Mouse (Mus musculus) embryonic facial prominence, embryonic 11.5 days (tissue): ENCODE results near the gene Hormad2. TPM values are rescaled to one million over a fixed set of nuclear protein-coding genes. Genes with fewer than 3 reads are reported as not detected.

Experiments used
- ATAC-seq: fragments of 200-750 bp; cut with Nextera tagmentation; replicated peaks from 2 replicates; pipeline ENCODE4 v1.8.0; 2017; ENCODE audit warnings: low read depth; ENCODE audit not compliant: insufficient number of reproducible peaks, low FRiP score, low TSS enrichment
- DNase-seq: peaks from one replicate; pipeline ENCODE4 v3.0.0-alpha.2; 2015; ENCODE audit warnings: low spot score
- H3K27ac ChIP-seq: fragments of 300-500 bp; sonication (generic); replicated peaks from 2 replicates; pipeline ENCODE4 v1.5.1; 2014; ENCODE audit warnings: mild to moderate bottlenecking, low read depth, low read length, control low read depth
- H3K27me3 ChIP-seq: fragments of 300-500 bp; sonication (generic); 2 replicates; pipeline ENCODE4 v1.6.1; 2014; ENCODE audit warnings: mild to moderate bottlenecking, low read length, moderate library complexity, mixed read lengths; ENCODE audit not compliant: control insufficient read depth, insufficient read depth
- H3K36me3 ChIP-seq: fragments of 300-500 bp; sonication (generic); replicated peaks from 2 replicates; pipeline ENCODE4 v1.6.1; 2014; ENCODE audit warnings: low read depth, mild to moderate bottlenecking, low read length, moderate library complexity, mixed read lengths; ENCODE audit not compliant: control insufficient read depth, insufficient read depth
- H3K4me1 ChIP-seq: fragments of 300-500 bp; sonication (generic); 2 replicates; pipeline ENCODE4 v1.6.1; 2014; ENCODE audit warnings: low read length, mixed read lengths; ENCODE audit not compliant: control insufficient read depth, insufficient read depth
- H3K4me2 ChIP-seq: fragments of 300-500 bp; sonication (generic); 2 replicates; pipeline ENCODE4 v1.6.1; 2014; ENCODE audit warnings: low read depth, mild to moderate bottlenecking, control low read depth, low read length, moderate library complexity
- H3K4me3 ChIP-seq: fragments of 300-500 bp; sonication (generic); 2 replicates; pipeline ENCODE4 v1.5.1; 2014; ENCODE audit warnings: low read depth, low read length, control low read depth
- H3K9ac ChIP-seq: fragments of 300-500 bp; sonication (generic); replicated peaks from 2 replicates; pipeline ENCODE4 v1.6.1; 2014; ENCODE audit warnings: mild to moderate bottlenecking, control low read depth, low read length
- H3K9me3 ChIP-seq: fragments of 300-500 bp; sonication (generic); replicated peaks from 2 replicates; pipeline ENCODE4 v1.6.1; 2016; ENCODE audit warnings: mild to moderate bottlenecking, low read length, inconsistent platforms, mixed read lengths; ENCODE audit not compliant: control insufficient read depth
- WGBS: fragments of 180-500 bp; shearing (Covaris S2); extraction: QIAGEN DNeasy Blood & Tissue Kit; methylation state at CpG from one replicate; pipeline ENCODE4 v1.1.7; 2014; 5-methylcytosine and 5-hydroxymethylcytosine counted together
- polyA plus RNA-seq: library from polyadenylated mRNA; unstranded; fragments of >200 nt; fragmentation: Nextera tagmentation; extraction: Ambion mirVana; gene quantifications from 2 replicates; pipeline ENCODE4 v1.2.1, GENCODE M21; 2014

Hormad2 gene
- polyA plus RNA-seq, 1 experiment from 2014 or later: 0.56 TPM

DNA sequence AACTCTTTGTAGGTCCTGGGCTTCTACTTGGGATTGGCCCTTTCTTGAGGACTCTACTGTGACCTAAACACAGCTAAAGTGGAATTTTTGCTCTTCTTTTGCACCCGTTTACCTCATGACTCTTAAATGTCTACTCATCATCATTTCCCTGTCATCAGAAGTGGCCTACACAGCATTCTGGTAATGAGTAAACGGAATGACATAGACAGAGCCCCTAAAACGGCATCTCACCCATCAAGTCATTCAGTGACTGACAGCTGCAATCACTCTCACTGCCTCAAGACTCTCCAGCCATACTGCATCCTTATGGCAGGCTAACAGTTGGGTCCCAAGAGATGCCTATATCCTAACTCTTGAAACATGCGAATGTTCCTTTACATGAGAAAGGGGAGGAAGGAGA is 74.5 kb downstream of the Hormad2 start:
- Histone ChIP-seq H3K9me3 (no peaks in the 10 kb centered on the region), H3K4me3 (no peak overlapping the region), H3K9ac (no peak overlapping the region), H3K27me3 (no peaks in the 10 kb centered on the region), H3K4me2 (no peak overlapping the region), H3K36me3 (no peaks in the 10 kb centered on the region), H3K4me1 (no peaks in the 10 kb centered on the region), H3K27ac (no peak overlapping the region)
- ATAC-seq: no peak
- 77% methylated on average over 4 of the region's 4 CpGs for WGBS
- DNase-seq: no peak

DNA sequence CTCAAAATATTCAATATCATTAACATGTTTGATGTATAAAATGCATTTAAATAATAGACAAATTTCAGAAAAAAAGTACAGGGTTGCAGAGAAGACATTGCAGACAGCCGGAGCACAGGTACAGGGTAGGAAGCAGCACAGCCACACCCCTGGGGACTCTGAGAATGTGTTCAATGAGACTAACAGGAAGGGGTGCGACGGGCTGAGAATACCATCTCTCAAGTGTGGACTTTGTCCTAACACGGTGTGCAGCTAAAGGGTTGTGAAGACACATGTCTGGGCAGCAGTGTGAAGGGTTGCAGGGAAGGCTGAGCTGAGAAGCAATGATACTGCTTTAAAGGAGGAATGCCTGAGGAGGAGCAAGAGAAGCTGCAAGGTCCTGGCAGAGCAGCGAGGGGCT is 85.5 kb downstream of the Hormad2 start:
- Histone ChIP-seq H3K27ac (no peak overlapping the region), H3K9ac (no peak overlapping the region), H3K9me3 (no peaks in the 10 kb centered on the region), H3K4me1 (no peaks in the 10 kb centered on the region), H3K4me3 (no peak overlapping the region), H3K27me3 (no peaks in the 10 kb centered on the region), H3K36me3 (no peaks in the 10 kb centered on the region), H3K4me2 (no peak overlapping the region)
- ATAC-seq: no peak
- 64% methylated on average over 5 of the region's 5 CpGs for WGBS
- DNase-seq: no peak

DNA sequence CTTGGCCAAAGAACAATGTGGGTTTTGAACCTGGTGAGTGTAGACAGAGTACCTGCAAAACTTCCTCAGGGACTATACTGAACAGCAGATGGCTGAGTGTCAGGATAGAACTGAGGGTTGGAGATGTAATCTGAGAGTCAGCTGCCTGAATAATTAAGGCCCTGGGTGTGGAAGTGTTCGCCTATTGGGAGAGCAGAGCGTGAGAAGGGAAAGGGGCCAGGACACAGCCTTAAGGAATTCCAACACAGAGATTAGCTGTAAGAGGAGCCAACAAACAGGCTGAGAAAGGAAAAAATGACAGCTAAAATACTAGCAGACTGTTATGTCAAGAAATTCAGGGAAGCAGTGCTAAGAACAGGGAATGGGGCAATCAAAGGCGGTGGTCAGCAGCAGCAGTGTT is 88.3 kb downstream of the Hormad2 start:
- ATAC-seq (no peak), DNase-seq (no peak)
- no peaks in the 10 kb centered on the region for H3K36me3 ChIP-seq
- H3K4me3 ChIP-seq: no peak overlapping the region
- no peak overlapping the region for H3K4me2 ChIP-seq
- no peaks in the 10 kb centered on the region for H3K27me3 ChIP-seq
- H3K9ac ChIP-seq: no peak overlapping the region
- H3K9me3 ChIP-seq: no peaks in the 10 kb centered on the region
- H3K27ac ChIP-seq: no peak overlapping the region
- 58% methylated on average over 3 of the region's 3 CpGs for WGBS
- H3K4me1 ChIP-seq: no peaks in the 10 kb centered on the region

GRCm38 (mm10) chr11:4343926-4344325 is 97.0 kb downstream of the Hormad2 start:
- Histone ChIP-seq H3K36me3 (no peaks in the 10 kb centered on the region), H3K9me3 (no peaks in the 10 kb centered on the region), H3K27ac (no peak overlapping the region), H3K4me1 (no peaks in the 10 kb centered on the region), H3K27me3 (no peaks in the 10 kb centered on the region), H3K4me2 (no peak overlapping the region), H3K4me3 (no peak overlapping the region), H3K9ac (no peak overlapping the region)
- no peak for DNase-seq
- WGBS: 42% methylated on average over 4 of the region's 4 CpGs
- ATAC-seq: no peak

DNA sequence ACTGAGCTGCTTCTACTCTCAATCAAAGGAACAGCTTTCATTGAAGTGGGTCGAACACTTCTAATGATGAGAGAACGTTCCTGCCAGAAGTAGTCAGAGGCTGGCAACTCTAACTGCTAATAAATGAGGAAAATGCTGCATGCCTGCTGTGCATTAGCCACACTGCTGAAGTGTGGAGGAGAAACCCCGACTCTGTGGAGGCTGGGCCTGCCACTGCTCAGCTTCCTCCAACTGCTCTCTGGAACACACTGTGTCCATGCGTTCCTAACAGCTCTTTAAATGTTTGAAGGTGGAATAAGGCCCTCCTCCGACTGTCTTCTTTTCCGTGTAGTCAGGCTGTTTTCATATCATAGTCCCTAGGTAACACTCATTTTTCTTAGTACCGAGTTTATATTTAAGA is 98.9 kb downstream of the Hormad2 start:
- Histone ChIP-seq H3K4me2 (no peak overlapping the region), H3K9me3 (no peaks in the 10 kb centered on the region), H3K27me3 (no peaks in the 10 kb centered on the region), H3K27ac (no peak overlapping the region), H3K9ac (no peak overlapping the region), H3K4me3 (no peak overlapping the region), H3K36me3 (no peaks in the 10 kb centered on the region), H3K4me1 (no peaks in the 10 kb centered on the region)
- 58% methylated on average over 7 of the region's 7 CpGs for WGBS
- no peak for ATAC-seq
- no peak for DNase-seq

DNA sequence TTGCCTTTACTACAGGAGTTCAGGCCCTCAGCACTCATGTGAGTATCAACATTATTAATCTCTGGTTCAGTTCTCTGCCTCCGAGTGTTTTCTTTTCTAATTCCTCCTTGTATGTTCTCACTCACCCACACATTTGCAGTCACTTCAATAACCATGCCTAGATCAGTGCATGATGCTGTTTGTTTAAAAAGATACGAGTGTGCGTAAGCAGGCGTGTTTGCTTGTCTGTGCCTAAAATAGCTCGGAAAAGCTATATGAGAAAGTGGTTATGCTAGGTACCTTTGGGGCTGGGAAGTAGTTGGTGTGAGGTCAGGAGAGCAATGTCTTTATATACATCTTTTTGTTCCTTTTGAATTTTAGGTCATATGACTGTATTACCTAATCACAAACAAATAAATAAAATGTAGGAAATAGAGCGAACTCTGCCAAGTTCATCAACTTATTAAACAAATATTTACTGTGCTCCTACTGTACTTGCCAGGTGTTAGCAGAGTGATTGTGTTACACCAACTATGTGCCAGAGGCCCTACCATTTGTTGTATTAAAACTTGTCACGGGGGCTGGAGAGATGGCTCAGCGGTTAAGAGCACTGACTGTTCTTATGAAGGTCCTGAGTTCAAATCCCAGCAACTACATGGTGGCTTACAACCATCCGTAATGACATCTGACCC is 100.7 kb downstream of the Hormad2 start:
- Histone ChIP-seq H3K9ac (no peak overlapping the region), H3K27me3 (no peaks in the 10 kb centered on the region), H3K4me1 (no peaks in the 10 kb centered on the region), H3K4me2 (no peak overlapping the region), H3K27ac (no peak overlapping the region), H3K4me3 (no peak overlapping the region), H3K36me3 (no peaks in the 10 kb centered on the region), H3K9me3 (no peaks in the 10 kb centered on the region)
- WGBS: 90% methylated on average over 9 of the region's 9 CpGs
- ATAC-seq (no peak), DNase-seq (no peak)

DNA sequence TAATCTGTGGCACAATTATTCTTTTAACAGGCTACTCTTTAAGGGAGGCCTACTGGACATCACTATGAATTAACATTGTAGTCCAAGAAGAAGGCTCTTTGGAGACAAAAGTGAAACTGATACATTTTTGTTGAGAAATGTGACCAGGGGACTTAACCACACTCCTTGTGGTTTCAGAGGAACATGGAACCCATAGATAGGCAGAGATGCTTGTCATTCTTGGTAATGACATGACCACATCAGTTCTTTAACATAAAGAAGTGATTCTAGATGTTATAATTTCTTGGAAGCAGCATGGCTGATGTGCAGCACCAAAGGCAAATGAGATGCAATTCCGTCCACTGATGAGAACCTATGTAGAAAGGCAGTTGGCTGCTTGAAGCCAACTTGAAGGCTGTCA is 101.6 kb downstream of the Hormad2 start:
- Histone ChIP-seq H3K4me3 (no peak overlapping the region), H3K4me1 (no peaks in the 10 kb centered on the region), H3K9me3 (no peaks in the 10 kb centered on the region), H3K9ac (no peak overlapping the region), H3K36me3 (no peaks in the 10 kb centered on the region), H3K27ac (no peak overlapping the region), H3K4me2 (no peak overlapping the region), H3K27me3 (no peaks in the 10 kb centered on the region)
- DNase-seq (no peak), ATAC-seq (no peak)
- 96% methylated on average over 1 of the region's 1 CpGs for WGBS

- Histone ChIP-seq H3K27me3 (no peaks in the 10 kb centered on the region), H3K9me3 (no peaks in the 10 kb centered on the region), H3K27ac (no peak overlapping the region), H3K36me3 (no peaks in the 10 kb centered on the region), H3K9ac (no peak overlapping the region), H3K4me3 (no peak overlapping the region), H3K4me1 (no peaks in the 10 kb centered on the region), H3K4me2 (no peak overlapping the region)
- DNase-seq (no peak), ATAC-seq (no peak)
- 83% methylated on average over 8 of the region's 8 CpGs for WGBS
These were observed 104.1 kb downstream of the Hormad2 start for GRCm38 (mm10) chr11:4336693-4337283.
